Mouse (Mus musculus) gonadal fat pad, adult 2 months (tissue): ENCODE measurements around the gene Sesn2. TPM values are rescaled to one million over a fixed set of nuclear protein-coding genes. Genes with fewer than 3 reads are reported as not detected.
A peak's percentile ranks its signal among the peaks of the same experiment; 100 is the strongest.
"Not testable (repeated sequence)": the region's sequence is repeated elsewhere in the genome, so short reads cannot be mapped to it uniquely, and the experiment has no call there.

ENCODE experiments used
- DNase-seq: peaks from one replicate; pipeline ENCODE4 v3.0.0-alpha.2; 2012; ENCODE audit warnings: low read depth
- polyA plus RNA-seq: library from polyadenylated mRNA; depleted of rRNA; stranded (reverse); fragments of >200 nt; gene quantifications from 2 replicates; pipeline ENCODE4 v1.2.3, GENCODE M21; 2012; rRNA removed

The Sesn2 gene
- polyA plus RNA-seq, 1 experiment: 26.3 TPM

GRCm38 (mm10) chr4:132482104-132482503 lies 28.2 kb downstream of the Sesn2 start:
- DNase-seq: not testable (repeated sequence)

- no peak for DNase-seq
These were observed 32.5 kb downstream of the Sesn2 start for GRCm38 (mm10) chr4:132477833-132478232.

GRCm38 (mm10) chr4:132475895-132476878 lies 34.1 kb downstream of the Sesn2 start:
- DNase-seq: no peak

- DNase-seq: peak; percentile 67
These were observed 35.7 kb downstream of the Sesn2 start for GRCm38 (mm10) chr4:132474631-132475030.

- no peak for DNase-seq
These were observed 36.9 kb downstream of the Sesn2 start for GRCm38 (mm10) chr4:132473411-132473810.

- DNase-seq: no peak
These were observed 40.4 kb downstream of the Sesn2 start for GRCm38 (mm10) chr4:132469873-132470272.

GRCm38 (mm10) chr4:132464255-132464613 lies 46.1 kb downstream of the Sesn2 start:
- no peak for DNase-seq

GRCm38 (mm10) chr4:132463430-132464254 lies 46.7 kb downstream of the Sesn2 start, which contains the start of gene Med18:
Gene Med18, minus strand, starts transcription at chr4:132463921.
- peak; percentile 75 for DNase-seq

GRCm38 (mm10) chr4:132462836-132463235 lies 47.5 kb downstream of the Sesn2 start:
- no peak for DNase-seq

GRCm38 (mm10) chr4:132460225-132460624 lies 50.1 kb downstream of the Sesn2 start:
- DNase-seq: no peak

GRCm38 (mm10) chr4:132455561-132455960 lies 54.7 kb downstream of the Sesn2 start:
- DNase-seq: peak; percentile 95

GRCm38 (mm10) chr4:132455146-132455545 lies 55.2 kb downstream of the Sesn2 start:
- peak; percentile 99 for DNase-seq

- no peak for DNase-seq
These were observed 56.1 kb downstream of the Sesn2 start for GRCm38 (mm10) chr4:132454216-132454615.

GRCm38 (mm10) chr4:132449778-132450177 lies 60.5 kb downstream of the Sesn2 start:
- no peak for DNase-seq

GRCm38 (mm10) chr4:132446105-132446504 lies 64.2 kb downstream of the Sesn2 start:
- no peak for DNase-seq

GRCm38 (mm10) chr4:132444516-132444915 lies 65.8 kb downstream of the Sesn2 start:
- DNase-seq: no peak

Other genes starting within 250 kb of the Sesn2 start
- gene Gmeb1, start 248.9 kb downstream of the Sesn2 start, polyA plus RNA-seq: 11.8 and 12.5 TPM in 2 replicates
- gene Taf12, start 236.1 kb downstream of the Sesn2 start, polyA plus RNA-seq: 9.5 and 10.9 TPM in 2 replicates
- gene Rab42, start 207.1 kb downstream of the Sesn2 start, polyA plus RNA-seq: 16.4 and 22.5 TPM in 2 replicates
- gene Trnau1ap, start 181.0 kb downstream of the Sesn2 start, polyA plus RNA-seq: 18.9 and 25.9 TPM in 2 replicates
- gene Rcc1, start 156.9 kb downstream of the Sesn2 start, polyA plus RNA-seq: 8.5 and 10.9 TPM in 2 replicates
- gene Phactr4, start 88.0 kb downstream of the Sesn2 start, polyA plus RNA-seq: 6.2 and 12.9 TPM in 2 replicates
- 4.5 and 6.7 TPM in 2 replicates for gene Med18, start 46.6 kb downstream of the Sesn2 start, polyA plus RNA-seq
- gene Atpif1, start 23.2 kb upstream of the Sesn2 start, polyA plus RNA-seq: 100 and 148 TPM in 2 replicates
- gene Dnajc8, start 25.0 kb upstream of the Sesn2 start, polyA plus RNA-seq: 30.5 and 33.1 TPM in 2 replicates
- 9.8 and 12.7 TPM in 2 replicates for gene Ptafr, start 53.6 kb upstream of the Sesn2 start, polyA plus RNA-seq
- 19.5 and 20.4 TPM in 2 replicates for gene Eya3, start 128.5 kb upstream of the Sesn2 start, polyA plus RNA-seq
- gene Xkr8, start 222.0 kb upstream of the Sesn2 start, polyA plus RNA-seq: 8.8 and 11.5 TPM in 2 replicates
- gene Smpdl3b, start 246.8 kb upstream of the Sesn2 start, polyA plus RNA-seq: 18.4 and 20.3 TPM in 2 replicates